Mouse (Mus musculus): ENCODE measurements around the gene Olfr1318. TPM values are rescaled to one million over a fixed set of nuclear protein-coding genes. Genes with fewer than 3 reads are reported as not detected.

Olfr1318 gene
- not detected for total RNA-seq (2021)
- long read RNA-seq, experiment 1, result 0 reads
- long read RNA-seq, experiment 2, result 0 reads

- DNase-seq (ENCODE audit: low spot score), result no peak
Observed at GRCm38 (mm10) chr2:112153898-112154297, at the start of gene Olfr1318. Olfr1318 (plus strand) TSS chr2:112154198.

GRCm38 (mm10) chr2:112115340-112115739, 38.7 kb upstream of the Olfr1318 start, which contains the start of gene Olfr1315-ps1:
Olfr1315-ps1 (minus strand) TSS chr2:112115440.
- DNase-seq (ENCODE audit: low spot score), result no peak

GRCm38 (mm10) chr2:112134877-112135276, 19.1 kb upstream of the Olfr1318 start, which contains the start of gene Olfr1316:
Olfr1316 (minus strand) TSS chr2:112134977.
- no peak for DNase-seq (ENCODE audit: low spot score)

- no peak for DNase-seq (ENCODE audit: low spot score)
Observed at GRCm38 (mm10) chr2:112140029-112140428, 14.0 kb upstream of the Olfr1318 start, which contains the start of gene Olfr1317. Olfr1317 (plus strand) TSS chr2:112140329.

GRCm38 (mm10) chr2:112196859-112197258, 42.9 kb downstream of the Olfr1318 start:
- peak; percentile 35 for DNase-seq (ENCODE audit: low spot score)

GRCm38 (mm10) chr2:112203056-112203455, 49.1 kb downstream of the Olfr1318 start:
- no peak for DNase-seq (ENCODE audit: low spot score)

Other genes with a start within 250 kb of the Olfr1318 start
- gene Olfr1306, start 237.9 kb upstream of the Olfr1318 start, total RNA-seq (2021), result not detected
- gene Olfr1307, start 204.8 kb upstream of the Olfr1318 start, total RNA-seq (2021), result not detected
- not detected for gene Olfr1308, start 189.3 kb upstream of the Olfr1318 start, total RNA-seq (2021)
- not detected for gene Olfr1309, start 163.9 kb upstream of the Olfr1318 start, total RNA-seq (2021)
- gene Olfr1310, start 141.5 kb upstream of the Olfr1318 start, total RNA-seq (2021), result not detected
- gene Olfr1311, start 129.8 kb upstream of the Olfr1318 start, total RNA-seq (2021), result not detected
- not detected for gene Olfr1312, start 104.0 kb upstream of the Olfr1318 start, total RNA-seq (2021)
- gene Olfr1313, start 76.4 kb upstream of the Olfr1318 start, total RNA-seq (2021), result not detected
- gene Olfr1314, start 57.4 kb upstream of the Olfr1318 start, total RNA-seq (2021), result not detected
- gene Olfr1315-ps1, start 38.8 kb upstream of the Olfr1318 start, total RNA-seq (2021), result not detected
- not detected for gene Olfr1316, start 19.2 kb upstream of the Olfr1318 start, total RNA-seq (2021)
- not detected for gene Olfr1317, start 13.9 kb upstream of the Olfr1318 start, total RNA-seq (2021)
- gene Lpcat4, start 85.3 kb downstream of the Olfr1318 start, total RNA-seq (2021), result 1 to 10 TPM in 1 of 2 experiments, under 1 TPM in 1; 0.82 to 1.1 TPM
- gene Nutm1, start 105.1 kb downstream of the Olfr1318 start, total RNA-seq (2021), result not detected
- gene Nop10, start 107.7 kb downstream of the Olfr1318 start, total RNA-seq (2021), result 10 to 100 TPM; 52.3 to 59.1 TPM
- gene Slc12a6, start 111.6 kb downstream of the Olfr1318 start, total RNA-seq (2021), result 10 to 100 TPM; 26.2 to 26.4 TPM
- under 1 TPM; 0.24 to 0.80 TPM for gene Gm21985, start 112.1 kb downstream of the Olfr1318 start, total RNA-seq (2021)
- gene Emc4, start 213.8 kb downstream of the Olfr1318 start, total RNA-seq (2021), result 10 to 100 TPM; 72.7 to 77.9 TPM
- gene Katnbl1, start 225.0 kb downstream of the Olfr1318 start, total RNA-seq (2021), result 1 to 10 TPM; 2.7 to 3.2 TPM